Mouse (Mus musculus) right cerebral cortex, adult 2 months (tissue): ENCODE data around the gene Arhgef15.

Experiments used
- DNase-seq, 2 experiments: peaks; one replicate each; pipeline ENCODE4 v3.0.0; 2021 to 2022; ENCODE audit warnings: low spot score in 2 of 2

Gene Arhgef15

DNA sequence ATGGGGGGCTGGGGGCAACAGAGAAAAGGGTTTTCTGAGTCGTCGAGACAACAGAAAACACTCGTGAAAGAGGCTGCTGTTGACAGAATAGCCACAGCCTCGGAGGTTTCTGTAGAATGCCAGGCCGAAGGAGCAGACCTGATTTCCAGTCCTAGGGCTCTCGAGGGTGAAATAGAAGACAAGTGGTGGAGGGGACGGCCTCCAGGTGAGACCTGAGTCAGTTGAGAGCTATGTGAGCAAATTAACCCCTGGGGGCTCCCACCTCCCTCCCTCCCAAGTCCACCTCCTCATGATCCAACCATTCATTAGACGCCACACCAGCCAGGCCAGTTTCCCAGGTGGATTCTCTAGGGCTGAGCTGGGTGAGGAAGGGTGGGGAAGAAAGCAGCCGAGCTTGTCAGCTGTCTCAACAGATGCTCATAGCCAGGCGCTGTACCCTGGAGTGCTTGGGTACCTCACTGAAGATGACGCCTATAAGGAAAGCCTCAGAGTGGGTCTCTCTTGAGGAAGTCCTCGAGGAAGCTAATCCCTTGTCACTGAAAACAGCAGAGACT, 63.3 kb downstream of the Arhgef15 start:
- DNase-seq: no peak
